Mouse (Mus musculus): Measurements from ENCODE around the gene Meiob. TPM values are rescaled to one million over a fixed set of nuclear protein-coding genes. Genes with fewer than 3 reads are reported as not detected.

The Meiob gene
- polyA plus RNA-seq, 1 experiment, result not detected

DNA sequence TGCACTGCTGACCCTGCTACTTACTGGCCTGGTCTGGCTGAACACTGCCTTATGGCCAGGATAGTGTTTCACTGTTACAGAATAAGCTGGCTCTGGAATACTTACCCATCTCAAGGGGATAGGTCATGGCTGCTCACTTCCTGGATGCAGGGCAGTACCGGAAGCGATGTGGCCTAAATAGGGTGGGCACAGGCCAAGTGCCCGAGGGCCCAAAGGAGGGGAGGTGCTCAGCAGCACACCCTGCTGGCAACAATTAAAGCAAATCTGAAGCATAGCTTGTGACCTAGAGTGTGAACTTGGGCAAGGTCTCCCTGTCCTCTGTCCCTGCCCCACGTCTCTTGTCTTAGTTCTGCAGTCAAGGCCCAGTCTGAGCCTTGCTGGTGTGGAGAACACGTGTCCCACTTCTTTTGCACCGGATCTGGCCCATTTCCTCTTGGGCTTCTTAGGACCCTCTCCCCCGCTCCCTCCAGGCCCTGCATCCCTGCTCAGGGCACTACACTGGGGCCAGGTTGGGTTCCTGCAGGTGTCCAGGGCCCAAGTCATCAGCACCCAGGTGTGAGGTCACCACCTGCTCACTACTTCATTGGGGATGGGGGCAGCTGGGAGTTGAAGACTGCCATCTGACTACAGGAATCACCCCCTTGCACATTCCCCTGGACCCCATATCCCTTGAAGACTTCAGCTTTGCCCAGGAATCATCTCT, 77.8 kb downstream of the Meiob start:
- H3K27ac ChIP-seq (ENCODE audit: insufficient read depth, low read length), result no peak overlapping the region
- H3K4me1 ChIP-seq (ENCODE audit: control insufficient read depth, insufficient read depth, low read length), result no peaks in the 10 kb centered on the region
- TF ChIP-seq POLR2A (IDR thresholded peaks at IDR 0.05; ENCODE audit: low read depth, low read length) (no peak), CTCF (IDR thresholded peaks at IDR 0.05; ENCODE audit: borderline replicate concordance, insufficient read depth, low read length) (peak; percentile 57)
- H3K4me3 ChIP-seq (ENCODE audit: insufficient read depth, low read length), result no peak overlapping the region

DNA sequence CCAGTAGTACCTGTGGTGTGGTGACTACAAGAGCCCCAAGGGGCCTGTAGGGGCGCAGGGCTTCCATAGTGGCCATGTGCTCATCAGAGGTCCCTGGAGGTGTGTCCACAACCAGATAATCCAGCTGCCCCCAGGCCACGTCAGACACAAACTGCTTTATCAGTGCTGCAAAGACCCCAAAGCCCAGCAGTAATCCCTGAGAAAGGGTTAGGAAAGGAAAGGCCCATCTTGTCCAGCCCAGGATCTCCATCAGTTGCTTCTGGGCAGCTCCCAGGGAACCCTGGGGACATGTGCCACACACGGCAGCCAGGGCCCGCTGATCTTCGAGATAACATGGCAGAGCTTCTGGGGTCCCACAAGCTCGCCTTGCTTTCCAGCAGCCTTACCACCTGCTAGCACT, 80.3 kb downstream of the Meiob start:
- no peak for TF ChIP-seq POLR2A (IDR thresholded peaks at IDR 0.05; ENCODE audit: low read depth, low read length)
- TF ChIP-seq CTCF (IDR thresholded peaks at IDR 0.05; ENCODE audit: borderline replicate concordance, insufficient read depth, low read length), result no peak
- Histone ChIP-seq H3K4me3 (ENCODE audit: insufficient read depth, low read length) (no peak overlapping the region), H3K27ac (ENCODE audit: insufficient read depth, low read length) (no peak overlapping the region), H3K4me1 (ENCODE audit: control insufficient read depth, insufficient read depth, low read length) (peaks cover 2% of the 10 kb centered on the region; the same call in 1 of the 2 replicates)

- H3K27ac ChIP-seq (ENCODE audit: insufficient read depth, low read length), result no peak overlapping the region
- H3K4me3 ChIP-seq (ENCODE audit: insufficient read depth, low read length), result peak overlapping the region; percentile 88
- peaks cover 2% of the 10 kb centered on the region; the same call in 1 of the 2 replicates for H3K4me1 ChIP-seq (ENCODE audit: control insufficient read depth, insufficient read depth, low read length)
- TF ChIP-seq POLR2A (IDR thresholded peaks at IDR 0.05; ENCODE audit: low read depth, low read length) (no peak), CTCF (IDR thresholded peaks at IDR 0.05; ENCODE audit: borderline replicate concordance, insufficient read depth, low read length) (no peak)
Observed at GRCm38 (mm10) chr17:24885356-24886133, 81.5 kb downstream of the Meiob start.

- TF ChIP-seq CTCF (IDR thresholded peaks at IDR 0.05; ENCODE audit: borderline replicate concordance, insufficient read depth, low read length) (no peak), POLR2A (IDR thresholded peaks at IDR 0.05; ENCODE audit: low read depth, low read length) (peak; percentile 85)
- H3K4me1 ChIP-seq (ENCODE audit: control insufficient read depth, insufficient read depth, low read length), result peaks cover 2% of the 10 kb centered on the region; the same call in 1 of the 2 replicates
- H3K27ac ChIP-seq (ENCODE audit: insufficient read depth, low read length), result no peak within 1 kb of the TSS
- peak within 1 kb of the TSS; percentile 88 for H3K4me3 ChIP-seq (ENCODE audit: insufficient read depth, low read length)
Observed at GRCm38 (mm10) chr17:24886134-24886931, 82.2 kb downstream of the Meiob start, which contains the start of the genes Nubp2 and Spsb3. Gene Nubp2, minus strand, starts transcription at chr17:24886349. Gene Spsb3, plus strand, starts transcription at chr17:24886643.

DNA sequence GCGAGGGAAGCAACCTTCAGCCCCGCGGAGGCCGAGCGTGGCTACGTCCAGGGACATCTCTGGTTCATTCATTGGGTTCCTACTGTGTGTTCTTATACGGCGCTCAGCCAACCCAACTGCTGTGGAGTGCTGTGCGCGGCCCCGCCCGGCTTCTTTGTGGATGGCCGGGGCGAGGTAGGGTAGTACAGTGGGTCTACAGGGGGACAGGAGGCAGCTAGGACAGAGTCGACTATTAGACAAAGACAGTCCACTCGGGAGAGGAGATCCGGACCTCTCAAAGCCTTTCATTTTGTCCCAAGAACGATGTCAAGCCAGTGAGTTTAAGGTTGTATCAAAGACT, 82.8 kb downstream of the Meiob start:
- no peak for TF ChIP-seq POLR2A (IDR thresholded peaks at IDR 0.05; ENCODE audit: low read depth, low read length)
- no peak for TF ChIP-seq CTCF (IDR thresholded peaks at IDR 0.05; ENCODE audit: borderline replicate concordance, insufficient read depth, low read length)
- peak overlapping the region; percentile 85 for H3K4me3 ChIP-seq (ENCODE audit: insufficient read depth, low read length)
- H3K27ac ChIP-seq (ENCODE audit: insufficient read depth, low read length), result no peak overlapping the region
- peaks cover 2% of the 10 kb centered on the region; the same call in 1 of the 2 replicates for H3K4me1 ChIP-seq (ENCODE audit: control insufficient read depth, insufficient read depth, low read length)

- H3K4me3 ChIP-seq (ENCODE audit: insufficient read depth, low read length), result peak overlapping the region; percentile 85
- no peak overlapping the region for H3K27ac ChIP-seq (ENCODE audit: insufficient read depth, low read length)
- TF ChIP-seq CTCF (IDR thresholded peaks at IDR 0.05; ENCODE audit: borderline replicate concordance, insufficient read depth, low read length) (no peak), POLR2A (IDR thresholded peaks at IDR 0.05; ENCODE audit: low read depth, low read length) (peak; percentile 28; the same call in 1 of the 2 replicates)
- H3K4me1 ChIP-seq (ENCODE audit: control insufficient read depth, insufficient read depth, low read length), result peaks cover 2% of the 10 kb centered on the region; the same call in 1 of the 2 replicates
Observed at GRCm38 (mm10) chr17:24887291-24888080, 83.4 kb downstream of the Meiob start.

DNA sequence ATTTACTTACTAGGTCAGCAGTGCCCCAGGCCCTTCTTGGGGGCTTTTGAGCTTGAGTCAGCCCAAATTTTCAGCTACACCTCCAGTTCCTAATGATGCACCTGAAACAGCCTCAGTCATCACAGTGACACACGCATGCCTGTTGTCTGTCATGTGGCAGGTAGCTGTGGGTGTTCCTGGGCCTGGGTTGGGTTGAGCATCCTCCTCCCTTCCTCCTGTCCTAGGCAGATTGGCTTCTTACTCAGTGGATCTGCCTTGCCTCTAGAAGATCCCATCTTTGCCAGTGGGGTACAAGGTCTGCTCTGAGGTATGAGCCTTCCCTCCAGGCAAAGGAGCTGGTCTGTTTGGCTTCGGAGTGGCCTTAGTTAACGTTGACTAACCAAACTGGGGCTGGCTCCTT, 84.8 kb downstream of the Meiob start:
- TF ChIP-seq CTCF (IDR thresholded peaks at IDR 0.05; ENCODE audit: borderline replicate concordance, insufficient read depth, low read length) (no peak), POLR2A (IDR thresholded peaks at IDR 0.05; ENCODE audit: low read depth, low read length) (no peak; the same call in 1 of the 2 replicates)
- Histone ChIP-seq H3K4me3 (ENCODE audit: insufficient read depth, low read length) (no peak overlapping the region), H3K4me1 (ENCODE audit: control insufficient read depth, insufficient read depth, low read length) (peaks cover 2% of the 10 kb centered on the region), H3K27ac (ENCODE audit: insufficient read depth, low read length) (no peak overlapping the region)

Other genes with a start within 250 kb of the Meiob start
- 75.0 and 83.8 TPM in 2 replicates for gene Tsc2, start 171.7 kb upstream of the Meiob start, polyA plus RNA-seq (2011; ENCODE audit: insufficient read length, low read depth, missing spikeins)
- 8.7 and 11.1 TPM in 2 replicates for gene Nthl1, start 171.6 kb upstream of the Meiob start, polyA plus RNA-seq (2011; ENCODE audit: insufficient read length, low read depth, missing spikeins)
- gene Slc9a3r2, start 154.0 kb upstream of the Meiob start, polyA plus RNA-seq (2011; ENCODE audit: insufficient read length, low read depth, missing spikeins), result 24.2 and 25.9 TPM in 2 replicates
- not detected in 2 replicates for gene Npw, start 145.8 kb upstream of the Meiob start, polyA plus RNA-seq (2011; ENCODE audit: insufficient read length, low read depth, missing spikeins)
- gene Zfp598, start 134.6 kb upstream of the Meiob start, polyA plus RNA-seq (2011; ENCODE audit: insufficient read length, low read depth, missing spikeins), result 21.6 and 22.2 TPM in 2 replicates
- gene Syngr3, start 114.3 kb upstream of the Meiob start, polyA plus RNA-seq (2011; ENCODE audit: insufficient read length, low read depth, missing spikeins), result 0.99 and 1.1 TPM in 2 replicates
- 26.8 and 34.7 TPM in 2 replicates for gene Gfer, start 108.1 kb upstream of the Meiob start, polyA plus RNA-seq (2011; ENCODE audit: insufficient read length, low read depth, missing spikeins)
- gene Noxo1, start 108.1 kb upstream of the Meiob start, polyA plus RNA-seq (2011; ENCODE audit: insufficient read length, low read depth, missing spikeins), result 1.2 and 2.4 TPM in 2 replicates
- gene Tbl3, start 96.6 kb upstream of the Meiob start, polyA plus RNA-seq (2011; ENCODE audit: insufficient read length, low read depth, missing spikeins), result 24.8 and 27.5 TPM in 2 replicates
- 0.58 TPM in 1 of 2 replicates, not detected in the other for gene Rnf151, start 86.2 kb upstream of the Meiob start, polyA plus RNA-seq (2011; ENCODE audit: insufficient read length, low read depth, missing spikeins)
- 1,298 and 1,393 TPM in 2 replicates for gene Rps2, start 86.2 kb upstream of the Meiob start, polyA plus RNA-seq (2011; ENCODE audit: insufficient read length, low read depth, missing spikeins)
- gene Ndufb10, start 79.8 kb upstream of the Meiob start, polyA plus RNA-seq (2011; ENCODE audit: insufficient read length, low read depth, missing spikeins), result 96.8 and 100 TPM in 2 replicates
- not detected in 2 replicates for gene Rpl3l, start 76.5 kb upstream of the Meiob start, polyA plus RNA-seq (2011; ENCODE audit: insufficient read length, low read depth, missing spikeins)
- gene Msrb1, start 67.6 kb upstream of the Meiob start, polyA plus RNA-seq (2011; ENCODE audit: insufficient read length, low read depth, missing spikeins), result 80.8 and 110 TPM in 2 replicates
- not detected in 2 replicates for gene Hs3st6, start 51.3 kb upstream of the Meiob start, polyA plus RNA-seq (2011; ENCODE audit: insufficient read length, low read depth, missing spikeins)
- 14.3 and 18.9 TPM in 2 replicates for gene Hagh, start 35.9 kb downstream of the Meiob start, polyA plus RNA-seq (2011; ENCODE audit: insufficient read length, low read depth, missing spikeins)
- gene Fahd1, start 46.1 kb downstream of the Meiob start, polyA plus RNA-seq (2011; ENCODE audit: insufficient read length, low read depth, missing spikeins), result 9.3 and 11.5 TPM in 2 replicates
- not detected in 2 replicates for gene Igfals, start 61.7 kb downstream of the Meiob start, polyA plus RNA-seq (2011; ENCODE audit: insufficient read length, low read depth, missing spikeins)
- gene Nubp2, start 82.1 kb downstream of the Meiob start, polyA plus RNA-seq (2011; ENCODE audit: insufficient read length, low read depth, missing spikeins), result 22.2 and 25.6 TPM in 2 replicates
- 15.5 and 17.4 TPM in 2 replicates for gene Spsb3, start 82.4 kb downstream of the Meiob start, polyA plus RNA-seq (2011; ENCODE audit: insufficient read length, low read depth, missing spikeins)
- gene Eme2, start 90.8 kb downstream of the Meiob start, polyA plus RNA-seq (2011; ENCODE audit: insufficient read length, low read depth, missing spikeins), result 12.4 and 14.7 TPM in 2 replicates
- 25.5 and 28.7 TPM in 2 replicates for gene Mrps34, start 90.8 kb downstream of the Meiob start, polyA plus RNA-seq (2011; ENCODE audit: insufficient read length, low read depth, missing spikeins)
- 2.7 and 4.7 TPM in 2 replicates for gene Nme3, start 92.2 kb downstream of the Meiob start, polyA plus RNA-seq (2011; ENCODE audit: insufficient read length, low read depth, missing spikeins)
- 61.9 and 72.0 TPM in 2 replicates for gene Mapk8ip3, start 132.7 kb downstream of the Meiob start, polyA plus RNA-seq (2011; ENCODE audit: insufficient read length, low read depth, missing spikeins)
- gene Jpt2, start 156.4 kb downstream of the Meiob start, polyA plus RNA-seq (2011; ENCODE audit: insufficient read length, low read depth, missing spikeins), result 90.5 and 109 TPM in 2 replicates
- gene Cramp1l, start 211.5 kb downstream of the Meiob start, polyA plus RNA-seq (2011; ENCODE audit: insufficient read length, low read depth, missing spikeins), result 14.3 and 14.5 TPM in 2 replicates
- gene Ift140, start 211.8 kb downstream of the Meiob start, polyA plus RNA-seq (2011; ENCODE audit: insufficient read length, low read depth, missing spikeins), result 13.1 and 17.8 TPM in 2 replicates